ENCODE assay signal across 10 mouse cellular contexts in genomic region chr2:161185122-161185521, GRCm38 (mm10).
DNase-seq lines count a peak whose midpoint lies in the region; TF ChIP-seq lines count a peak whose summit lies in the region.
"Had no signal": no experiment of that assay in that cellular context is flagged by ENCODE, and none has a peak within 500 bp of the region (broad histone marks: within the 10 kb centered on the region; RNA-seq: fewer than 3 reads in every experiment).

No protein-coding gene starts in this region.

- no peak overlapping the region for H3K4me2 ChIP-seq in CH12.LX (ENCODE audit: insufficient read depth, low read depth, poor library complexity, severe bottlenecking)
- H3K4me2 ChIP-seq: neural tube, embryonic 15.5 days had no signal

- H3K27ac ChIP-seq in layer of hippocampus, adult 2 months: no peak overlapping the region
- no peak overlapping the region for H3K27ac ChIP-seq in CH12.LX (ENCODE audit: insufficient read depth, low read depth)
- H3K27ac ChIP-seq in heart, embryonic 10.5 days: no peak overlapping the region
- H3K27ac ChIP-seq: neural tube, embryonic 15.5 days had no signal

- H3K9me3 ChIP-seq in CH12.LX (replicated peaks; ENCODE audit: low read length): no peaks in the 10 kb centered on the region
- no peaks in the 10 kb centered on the region for H3K9me3 ChIP-seq in heart, embryonic 10.5 days
- H3K9me3 ChIP-seq: neural tube, embryonic 15.5 days had no signal

- no peak overlapping the region for H3K9ac ChIP-seq in CH12.LX (ENCODE audit: insufficient read depth, low read depth)
- H3K9ac ChIP-seq: neural tube, embryonic 15.5 days had no signal

- peaks cover 20% of the 10 kb centered on the region for H3K27me3 ChIP-seq in CH12.LX (replicated peaks)
- no peaks in the 10 kb centered on the region for H3K27me3 ChIP-seq in heart, embryonic 10.5 days (ENCODE audit: insufficient read depth, poor library complexity, severe bottlenecking)
- H3K27me3 ChIP-seq: neural tube, embryonic 15.5 days had no signal

- peak in 1 of 2 experiments; percentile 20 for DNase-seq in layer of hippocampus, adult 2 months (ENCODE audit: low spot score in 2 of 2)
- no peak for DNase-seq in layer of hippocampus, adult 8-10 months (ENCODE audit: low spot score in 2 of 2)
- peak; percentile 16 for DNase-seq in CH12.LX (ENCODE audit: extremely low read depth)
- peak; percentile 25 for DNase-seq in Muller cell, postnatal 12 days (ENCODE audit: inconsistent ontology term)
- peak; percentile 42 for DNase-seq in induced T-regulatory cell, adult 2 months (ENCODE audit: low read depth)
- no peak for DNase-seq in cerebellum, adult 8-10 months
- DNase-seq in heart, embryonic 10.5 days (ENCODE audit: low spot score): no peak
- DNase-seq: adrenal gland, postnatal 25 days; kidney, adult 8-10 months had no signal

- no peak for TF ChIP-seq EP300 in CH12.LX (IDR thresholded peaks at IDR 0.05; ENCODE audit: low read length)

- H3K4me1 ChIP-seq in CH12.LX (ENCODE audit: control insufficient read depth in 1 of 2, insufficient read depth in 2 of 2): no peaks in the 10 kb centered on the region
- H3K4me1 ChIP-seq in heart, embryonic 10.5 days: peaks cover 5% of the 10 kb centered on the region
- H3K4me1 ChIP-seq: neural tube, embryonic 15.5 days had no signal

- peak; percentile 65 for TF ChIP-seq RAD21 in CH12.LX (IDR thresholded peaks at IDR 0.05; ENCODE audit: low read depth, low read length)

- TF ChIP-seq POLR2A in CH12.LX (IDR thresholded peaks at IDR 0.05; ENCODE audit: low read depth, low read length): no peak

- no peaks in the 10 kb centered on the region for H3K79me2 ChIP-seq in CH12.LX (replicated peaks; ENCODE audit: control insufficient read depth, extremely low read depth, insufficient read depth, poor library complexity, severe bottlenecking)

- no peaks in the 10 kb centered on the region for H3K36me3 ChIP-seq in CH12.LX (replicated peaks in 1 of 2; ENCODE audit: control insufficient read depth in 1 of 2, insufficient read depth in 1 of 2, low read length in 1 of 2)
- H3K36me3 ChIP-seq in heart, embryonic 10.5 days: no peaks in the 10 kb centered on the region
- H3K36me3 ChIP-seq: neural tube, embryonic 15.5 days had no signal

- in situ Hi-C loops in CH12.LX (cut with MboI; ENCODE audit: low pct_ligation_motif_present, low pct_unique_long_range_greater_than_20kb, low sequenced_read_pairs): no loop called here

- H3K4me3 ChIP-seq in layer of hippocampus, adult 2 months: no peak overlapping the region
- no peak overlapping the region for H3K4me3 ChIP-seq in CH12.LX (replicated peaks in 1 of 3; ENCODE audit: low read depth in 2 of 3, low read length in 2 of 3, poor library complexity in 1 of 3)
- no peak overlapping the region for H3K4me3 ChIP-seq in heart, embryonic 10.5 days
- H3K4me3 ChIP-seq: neural tube, embryonic 15.5 days had no signal

- dilution Hi-C loops in CH12.LX (cut with MboI; ENCODE audit: extremely low pct_ligation_motif_present, extremely low pct_unique_long_range_greater_than_20kb, low sequenced_read_pairs): no loop called here

- peak; percentile 93 for TF ChIP-seq CTCF in layer of hippocampus, adult 2 months (conservative IDR thresholded peaks at IDR 0.05)
- peak; percentile 73 to 79 for TF ChIP-seq CTCF in CH12.LX (conservative IDR thresholded peaks at IDR 0.05 in 1 of 2, IDR thresholded peaks at IDR 0.05 in 1 of 2; ENCODE audit: low read depth in 2 of 2, low read length in 2 of 2)

TF ChIP-seq in CH12.LX, 34 proteins besides CTCF, POLR2A, EP300 and RAD21:
- TF ChIP-seq SMC3 (IDR thresholded peaks at IDR 0.05; ENCODE audit: low read depth, low read length) (peak; percentile 57), JUN (IDR thresholded peaks at IDR 0.05; ENCODE audit: insufficient read depth, low read depth, low read length) (no peak), CHD2 (IDR thresholded peaks at IDR 0.05; ENCODE audit: low read length) (no peak), MAFK (IDR thresholded peaks at IDR 0.05; ENCODE audit: insufficient replicate concordance, low read length) (0 out of 2 replicates have a peak, but pooled peaks have one; percentile 9), NELFE (IDR thresholded peaks at IDR 0.05; ENCODE audit: low read depth, low read length) (no peak), USF2 (conservative IDR thresholded peaks at IDR 0.05; ENCODE audit: low read depth, low read length) (no peak), HCFC1 (IDR thresholded peaks at IDR 0.05; ENCODE audit: low read depth, low read length) (0 out of 2 replicates have a peak, but pooled peaks have one; percentile 12), GABPA (IDR thresholded peaks at IDR 0.05; ENCODE audit: insufficient replicate concordance, low read depth, low read length) (no peak), RCOR1 (conservative IDR thresholded peaks at IDR 0.05; ENCODE audit: low read depth, low read length) (no peak)
TF ChIP-seq in CH12.LX: peak in this region for 3.

Comparison
In these comparisons a context has a peak if more than half of its experiments do, and no peak if none do; other contexts are left out.
1. DNase-seq: peak in CH12.LX (single experiment), Muller cell, postnatal 12 days (single experiment) and induced T-regulatory cell, adult 2 months (single experiment); none in layer of hippocampus, adult 8-10 months (0 of 2), cerebellum, adult 8-10 months (single experiment) and heart, embryonic 10.5 days (single experiment).